In genomic region chr4:141760942-141761341, GRCm38 (mm10) we compare ENCODE assay signal across 14 mouse cellular contexts. TPM values are rescaled to one million over a fixed set of nuclear protein-coding genes. Genes with fewer than 3 reads are reported as not detected.
"Had no signal": no experiment of that assay in that cellular context is flagged by ENCODE, and none has a peak within 500 bp of the region (broad histone marks: within the 10 kb centered on the region; RNA-seq: fewer than 3 reads in every experiment).

No protein-coding gene starts in this region.

- ATAC-seq: hindbrain, postnatal 0 days; lung, postnatal 0 days; midbrain, embryonic 13.5 days had no signal

- DNase-seq: lung, adult 2 months; lung, postnatal 36 days; right cerebral cortex, adult 18-20 months; right cerebral cortex, postnatal 25 days; thymus, postnatal 36 days had no signal

- H3K4me3 ChIP-seq: hindbrain, embryonic 13.5 days; limb, embryonic 12.5 days; midbrain, embryonic 13.5 days had no signal

- H3K4me2 ChIP-seq: hindbrain, embryonic 13.5 days; limb, embryonic 12.5 days; midbrain, embryonic 13.5 days had no signal

- H3K27me3 ChIP-seq: hindbrain, embryonic 13.5 days; limb, embryonic 12.5 days; midbrain, embryonic 13.5 days had no signal

- H3K9ac ChIP-seq: hindbrain, embryonic 13.5 days; limb, embryonic 12.5 days; midbrain, embryonic 13.5 days had no signal

- H3K27ac ChIP-seq: hindbrain, embryonic 13.5 days; hindbrain, postnatal 0 days; limb, embryonic 12.5 days; midbrain, embryonic 13.5 days had no signal

- H3K4me1 ChIP-seq: limb, embryonic 12.5 days; midbrain, embryonic 13.5 days had no signal

- H3K9me3 ChIP-seq: hindbrain, embryonic 13.5 days; limb, embryonic 12.5 days; midbrain, embryonic 13.5 days had no signal

RNA-seq across cellular contexts. Expression of gene Agmat, which starts 14.5 kb away (rescaled TPM):
- total RNA-seq: hindbrain, postnatal 0 days; layer of hippocampus, postnatal 25 days; megakaryocyte progenitor cell, adult 5-6 weeks; midbrain, postnatal 0 days had no signal
- polyA plus RNA-seq: hindbrain, embryonic 13.5 days; limb, embryonic 12.5 days; midbrain, embryonic 13.5 days; midbrain, postnatal 0 days; neural tube, embryonic 14.5 days had no signal
